Mouse (Mus musculus) E14TG2a.4 (cell line): ENCODE measurements around the gene Wdr43.

Source experiments
- CTCF ChIP-seq: conservative IDR thresholded peaks from 2 replicates; pipeline ENCODE4 v1.5.1; 2014; ENCODE audit warnings: low read length
- NANOG ChIP-seq: IDR thresholded peaks from 2 replicates; pipeline ENCODE4 v1.6.1; 2014; ENCODE audit warnings: borderline replicate concordance, low read length, mixed read lengths

GRCm38 (mm10) chr17:71673092-71673491 lies 57.4 kb downstream of the Wdr43 start, which contains the start of gene Togaram2:
- TF ChIP-seq CTCF (no peak), NANOG (no peak)
